9 mouse cellular contexts compared by ENCODE assay signal in the genomic region with DNA sequence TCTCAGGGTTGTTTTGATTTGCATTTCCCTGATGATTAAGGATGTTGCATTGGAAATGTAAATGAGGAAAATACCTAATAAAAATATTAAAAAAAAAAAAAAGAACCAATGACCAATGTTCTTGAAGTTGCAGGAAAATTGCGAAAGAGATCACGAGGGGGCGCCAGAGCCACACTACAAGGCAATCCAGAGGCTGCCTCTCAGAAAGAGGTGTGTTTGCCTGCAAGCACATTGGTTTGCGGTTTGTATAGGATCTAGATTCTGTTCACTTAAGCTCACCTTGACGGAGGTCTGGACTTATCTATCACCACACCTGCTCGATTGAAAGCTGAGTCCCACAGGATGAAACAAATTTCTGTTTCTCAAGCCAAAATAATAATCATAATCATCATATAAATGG.
DNase-seq lines count a peak whose midpoint lies in the region; ATAC-seq lines count a peak whose summit lies in the region.
"Had no signal": no experiment of that assay in that cellular context is flagged by ENCODE, and none has a peak within 500 bp of the region (broad histone marks: within the 10 kb centered on the region; RNA-seq: fewer than 3 reads in every experiment).

No protein-coding gene starts in this region.

- H3K27me3 ChIP-seq in heart, embryonic 12.5 days (replicated peaks): no peaks in the 10 kb centered on the region
- no peaks in the 10 kb centered on the region for H3K27me3 ChIP-seq in limb, embryonic 10.5 days (ENCODE audit: low read depth, poor library complexity, severe bottlenecking)
- no peaks in the 10 kb centered on the region for H3K27me3 ChIP-seq in splenic B cell, adult 2 months (ENCODE audit: control insufficient read depth, insufficient read depth, low read length, poor library complexity, severe bottlenecking)

- H3K4me1 ChIP-seq in heart, embryonic 12.5 days (replicated peaks): peaks cover 7% of the 10 kb centered on the region
- peaks cover 5% of the 10 kb centered on the region; the same call in 1 of the 2 replicates for H3K4me1 ChIP-seq in limb, embryonic 10.5 days

- 4% methylated on average over 6 of the region's 6 CpGs for WGBS in heart, embryonic 12.5 days
- WGBS in limb, embryonic 10.5 days: 13% methylated on average over 6 of the region's 6 CpGs

- no peak overlapping the region for H3K4me2 ChIP-seq in heart, embryonic 12.5 days

- DNase-seq in heart, adult 11 months: peak; percentile 94
- peak; percentile 51 for DNase-seq in cerebellum, adult 8-10 months
- DNase-seq in frontal cortex, postnatal 10 days (ENCODE audit: low spot score in 2 of 2): peak; percentile 54 to 82
- peak; percentile 39 for DNase-seq in hindlimb bud, embryonic 11.5 days (ENCODE audit: extremely low spot score, low read depth, low spot score)
- peak; percentile 85 for DNase-seq in limb, embryonic 10.5 days (ENCODE audit: low spot score)
- peak; percentile 81 for DNase-seq in neural tube, embryonic 10.5 days (ENCODE audit: extremely low spot score, low spot score)
- DNase-seq in splenic B cell, adult 2 months (ENCODE audit: low read depth, low spot score): peak; percentile 88

- H3K9ac ChIP-seq in heart, embryonic 12.5 days: no peak overlapping the region

- ATAC-seq in heart, embryonic 12.5 days (ENCODE audit: insufficient number of reproducible peaks, low FRiP score): no peak

- no peak overlapping the region for H3K4me3 ChIP-seq in heart, embryonic 12.5 days
- H3K4me3 ChIP-seq in limb, embryonic 10.5 days: no peak overlapping the region

- H3K27ac ChIP-seq in heart, embryonic 12.5 days (ENCODE audit: poor library complexity, severe bottlenecking): no peak overlapping the region
- no peak overlapping the region for H3K27ac ChIP-seq in limb, embryonic 10.5 days

- no peaks in the 10 kb centered on the region for H3K9me3 ChIP-seq in heart, embryonic 12.5 days (replicated peaks)
- no peaks in the 10 kb centered on the region for H3K9me3 ChIP-seq in limb, embryonic 10.5 days (replicated peaks)
- H3K9me3 ChIP-seq: G1E had no signal

- H3K36me3 ChIP-seq in heart, embryonic 12.5 days: no peaks in the 10 kb centered on the region
- H3K36me3 ChIP-seq in limb, embryonic 10.5 days: no peaks in the 10 kb centered on the region
- H3K36me3 ChIP-seq in splenic B cell, adult 2 months (ENCODE audit: control insufficient read depth, insufficient read depth, low read length, poor library complexity, severe bottlenecking): no peaks in the 10 kb centered on the region
- H3K36me3 ChIP-seq: G1E had no signal

Comparison
In these comparisons a context has a peak if more than half of its experiments do, and no peak if none do; other contexts are left out.
1. DNase-seq: peak in every context shown above with its lines; median percentile 94 in heart, adult 11 months; 88 in splenic B cell, adult 2 months; 85 in limb, embryonic 10.5 days; 81 in neural tube, embryonic 10.5 days; 68 in frontal cortex, postnatal 10 days; 51 in cerebellum, adult 8-10 months; 39 in hindlimb bud, embryonic 11.5 days.